Mouse (Mus musculus) adipocyte (in vitro differentiated cells): ENCODE measurements around the gene Gpn3.
"Not testable (repeated sequence)": the region's sequence is repeated elsewhere in the genome, so short reads cannot be mapped to it uniquely, and the experiment has no call there.

Experiments
- DNase-seq: peaks from one replicate; pipeline ENCODE4 v3.0.0-alpha.2; 2016; ENCODE audit warnings: low spot score

The Gpn3 gene

GRCm38 (mm10) chr5:122390671-122391070 is 19.0 kb downstream of the Gpn3 start:
- no peak for DNase-seq

GRCm38 (mm10) chr5:122391178-122391785 is 19.6 kb downstream of the Gpn3 start:
- no peak for DNase-seq

DNA sequence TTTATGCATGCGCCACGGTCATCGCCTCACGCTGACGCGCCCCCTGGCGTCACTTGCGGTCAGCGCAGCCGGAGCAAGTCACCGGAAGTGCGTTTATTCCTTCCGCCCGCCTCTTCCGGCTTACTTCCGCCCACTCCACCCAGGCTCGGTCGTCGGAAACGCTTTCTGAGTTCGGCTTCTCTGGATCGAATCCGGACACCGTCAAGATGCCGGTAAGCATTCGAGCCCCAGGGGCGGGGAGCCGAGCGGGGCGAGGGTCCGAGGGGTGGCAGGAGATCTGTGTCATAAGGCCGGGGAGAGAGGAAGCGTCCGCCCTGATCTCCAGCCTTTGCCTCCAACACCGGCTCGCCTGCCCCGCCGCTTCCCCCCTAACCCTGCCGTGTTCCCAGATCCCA is 20.1 kb downstream of the Gpn3 start, which contains the start of gene Arpc3:
Arpc3 (plus strand) TSS at position 93 of the 395 bp plus-strand sequence.
- peak; percentile 89 for DNase-seq

- no peak for DNase-seq
These were observed 20.7 kb downstream of the Gpn3 start for GRCm38 (mm10) chr5:122392227-122393004.

GRCm38 (mm10) chr5:122393887-122394286 is 22.2 kb downstream of the Gpn3 start:
- DNase-seq: peak; percentile 70

DNA sequence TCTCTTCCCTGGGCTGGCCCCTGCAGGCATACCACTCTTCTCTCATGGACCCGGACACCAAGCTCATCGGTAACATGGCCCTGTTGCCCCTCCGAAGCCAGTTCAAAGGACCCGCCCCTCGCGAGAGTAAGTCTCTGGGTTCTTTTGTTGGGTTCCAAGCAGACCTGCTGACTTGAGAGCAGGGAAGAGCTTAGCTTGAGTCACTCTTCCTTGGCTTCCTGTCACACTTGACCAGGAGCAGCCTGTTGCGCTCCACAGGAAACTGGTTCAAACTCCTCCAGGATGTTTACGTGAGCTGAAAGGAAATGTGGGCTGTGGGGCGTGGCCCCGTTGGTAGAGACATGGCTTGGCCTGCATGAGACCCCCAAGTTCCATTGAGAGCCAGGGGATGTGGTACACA is 25.1 kb downstream of the Gpn3 start:
- no peak for DNase-seq

DNA sequence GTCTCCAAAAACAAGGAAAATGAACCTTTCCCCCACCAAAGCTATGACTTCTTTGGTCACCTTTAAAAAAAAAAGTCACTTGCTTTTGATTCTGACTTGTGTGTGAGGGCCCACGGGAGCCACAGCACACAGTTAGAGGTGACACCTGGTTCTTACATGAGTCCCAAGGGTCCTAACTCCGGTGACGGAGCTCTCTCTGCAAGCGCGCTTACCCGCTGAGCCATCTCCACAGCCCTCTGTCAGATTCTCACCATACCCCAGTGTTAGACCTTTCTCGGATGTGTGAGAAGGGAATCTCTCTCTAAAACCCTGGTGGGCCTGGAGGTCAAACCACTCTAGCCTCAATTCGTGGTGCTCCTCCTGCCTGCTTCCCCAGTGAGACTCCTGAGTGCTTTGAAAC is 25.8 kb downstream of the Gpn3 start:
- no peak for DNase-seq

DNA sequence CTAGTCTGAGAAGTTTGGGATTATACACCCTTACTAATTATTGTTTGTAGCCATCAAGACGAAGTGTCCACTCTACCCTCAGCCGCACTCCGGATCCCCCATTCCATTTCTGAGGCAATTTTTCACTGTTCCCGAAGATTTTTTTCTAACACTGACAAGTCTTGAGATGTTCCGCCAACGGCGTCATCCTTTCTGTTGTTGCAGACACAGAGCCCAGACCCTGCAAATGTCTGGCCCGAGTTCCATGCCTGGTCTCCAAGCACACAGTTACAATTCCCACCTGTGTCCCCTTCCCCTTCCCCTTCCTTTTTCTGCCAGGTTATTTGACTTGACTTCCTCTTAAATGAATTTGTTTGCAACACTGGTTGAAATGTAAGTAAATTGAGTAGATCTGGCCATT is 28.2 kb downstream of the Gpn3 start:
- no peak for DNase-seq

DNA sequence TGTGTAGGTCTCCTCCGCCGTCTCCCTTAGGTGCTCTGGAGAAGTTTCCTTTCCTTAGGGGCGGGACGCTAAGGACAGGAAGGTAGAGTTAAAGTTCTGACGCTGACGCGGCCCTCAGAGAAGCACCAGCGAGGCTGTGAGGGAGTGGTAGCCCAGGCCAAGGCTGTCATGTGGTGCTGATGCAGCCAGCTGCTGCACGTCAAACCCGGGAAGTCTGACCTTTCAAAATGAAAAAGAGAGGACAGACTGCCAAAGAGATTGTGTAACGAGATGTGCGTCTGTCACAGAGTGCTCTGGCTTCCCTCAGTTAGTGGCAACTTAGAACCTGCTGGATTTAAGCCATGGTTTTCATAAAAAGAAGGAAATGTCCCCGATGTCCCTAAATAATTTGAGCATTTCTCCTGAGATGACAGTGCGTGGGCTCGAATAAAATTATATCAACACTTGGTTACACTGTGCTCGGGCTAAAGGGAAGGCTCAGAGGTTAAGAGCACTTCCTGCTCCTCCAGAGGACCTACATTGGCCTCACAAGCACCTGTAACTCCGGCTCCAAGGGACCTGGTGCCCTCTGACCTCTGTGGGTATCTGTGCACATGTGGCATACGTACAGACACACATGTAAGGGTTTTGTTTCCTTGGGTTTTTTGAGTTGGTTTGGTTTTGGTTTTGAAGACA is 29.1 kb downstream of the Gpn3 start:
- DNase-seq: peak; percentile 79

DNA sequence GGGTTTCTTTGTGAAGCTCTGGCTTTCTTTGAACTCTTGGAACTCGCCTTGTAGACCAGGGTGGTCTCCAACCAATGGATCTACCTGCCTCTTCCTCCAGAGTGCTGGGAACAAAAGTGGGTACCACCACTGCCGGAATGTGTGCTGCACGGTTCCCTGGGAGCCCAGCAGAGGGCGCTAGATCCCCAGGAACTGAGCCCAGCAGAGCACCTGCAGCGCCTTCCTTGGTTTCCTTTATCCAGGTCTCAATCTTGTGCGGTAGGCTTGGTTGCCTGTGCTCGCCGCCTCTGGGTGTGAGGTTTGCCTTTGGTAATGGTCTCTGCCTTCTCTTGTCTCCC is 29.6 kb downstream of the Gpn3 start:
- DNase-seq: peak; percentile 47

- DNase-seq: no peak
These were observed 30.5 kb downstream of the Gpn3 start for GRCm38 (mm10) chr5:122402160-122402559.

GRCm38 (mm10) chr5:122402772-122403171 is 31.1 kb downstream of the Gpn3 start:
- peak; percentile 21 for DNase-seq

DNA sequence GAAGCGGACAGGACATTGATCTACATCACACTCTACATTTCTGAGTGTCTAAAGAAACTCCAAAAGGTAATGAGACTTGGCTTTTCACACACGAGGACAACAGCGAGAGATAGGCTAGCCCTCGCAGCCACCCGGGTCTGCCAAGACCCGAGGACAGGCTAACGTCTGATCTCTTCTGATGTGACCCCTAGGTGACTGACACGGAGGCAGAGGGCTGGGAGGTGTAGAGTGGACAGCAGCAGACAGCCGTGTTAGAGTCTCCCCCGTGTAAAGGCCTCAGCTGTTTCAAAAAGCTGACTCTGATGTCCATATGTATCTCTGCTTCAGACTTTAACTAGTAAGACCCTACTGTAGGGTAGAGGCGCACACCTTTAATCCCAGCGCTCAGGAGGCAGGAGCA is 31.7 kb downstream of the Gpn3 start:
- DNase-seq: no peak

- DNase-seq: no peak
These were observed 33.9 kb downstream of the Gpn3 start for GRCm38 (mm10) chr5:122405537-122405936.

GRCm38 (mm10) chr5:122409692-122410645 is 38.3 kb downstream of the Gpn3 start:
- no peak for DNase-seq

- no peak for DNase-seq
These were observed 40.2 kb downstream of the Gpn3 start for GRCm38 (mm10) chr5:122411892-122412291.

- DNase-seq: no peak
These were observed 41.1 kb downstream of the Gpn3 start for GRCm38 (mm10) chr5:122412826-122413225.

DNA sequence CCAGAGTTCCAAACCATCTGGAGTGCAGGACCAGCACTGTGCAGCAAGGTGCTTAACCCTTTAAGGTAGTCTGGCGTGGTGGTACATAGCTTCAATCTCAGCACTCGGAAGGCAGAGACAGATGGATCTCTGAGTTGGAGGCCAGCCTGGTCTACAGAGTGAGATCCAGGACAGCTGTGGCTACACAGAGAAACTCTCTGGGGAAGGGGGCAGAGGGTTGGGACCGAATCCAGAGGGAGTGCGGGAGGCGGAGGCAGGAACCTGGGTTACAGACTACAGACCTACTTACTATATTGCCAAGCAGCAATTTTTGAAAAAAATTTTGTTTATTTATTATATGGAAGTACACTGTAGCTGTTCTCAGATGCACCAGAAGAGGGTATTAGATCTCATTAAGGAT is 42.7 kb downstream of the Gpn3 start:
- DNase-seq: no peak

DNA sequence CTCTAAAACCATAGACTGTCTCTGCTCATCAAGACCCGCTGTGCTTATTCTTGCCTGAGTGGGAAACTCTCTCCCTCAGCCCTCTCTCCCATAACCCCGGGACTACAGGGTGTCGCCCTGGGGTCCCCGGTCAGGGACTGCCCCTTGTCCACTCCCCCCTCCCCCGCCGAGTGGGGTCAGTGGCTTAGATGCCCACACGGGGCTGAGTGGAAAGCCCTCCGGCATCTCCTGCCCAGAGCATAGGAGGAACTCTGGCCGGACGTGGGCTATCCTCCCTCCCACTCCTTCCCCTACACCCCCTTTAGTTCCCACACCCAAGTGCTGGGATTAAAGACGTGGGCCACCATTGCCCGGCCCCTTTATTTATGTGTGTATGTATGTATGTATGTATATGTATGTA is 43.8 kb downstream of the Gpn3 start:
- DNase-seq: no peak

DNA sequence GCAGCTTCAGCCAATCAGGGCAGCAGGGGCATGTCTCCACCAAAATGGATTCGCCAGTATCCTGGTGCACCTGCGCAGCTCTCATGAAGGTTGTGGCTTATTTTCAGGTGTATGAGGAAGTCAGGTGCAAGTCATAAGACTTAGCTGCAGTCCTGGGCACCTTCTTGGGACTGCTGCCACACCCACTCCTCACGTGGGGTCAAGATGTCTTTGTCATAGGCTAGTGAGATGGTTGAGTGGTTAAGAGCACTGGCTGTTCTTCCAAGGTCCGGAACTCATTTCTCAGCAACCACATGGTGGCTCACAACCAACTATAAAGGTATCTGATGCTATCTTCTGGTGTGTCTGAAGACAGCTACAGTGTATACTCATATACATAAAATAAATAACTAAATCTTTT is 49.0 kb downstream of the Gpn3 start:
- DNase-seq: not testable (repeated sequence)

DNA sequence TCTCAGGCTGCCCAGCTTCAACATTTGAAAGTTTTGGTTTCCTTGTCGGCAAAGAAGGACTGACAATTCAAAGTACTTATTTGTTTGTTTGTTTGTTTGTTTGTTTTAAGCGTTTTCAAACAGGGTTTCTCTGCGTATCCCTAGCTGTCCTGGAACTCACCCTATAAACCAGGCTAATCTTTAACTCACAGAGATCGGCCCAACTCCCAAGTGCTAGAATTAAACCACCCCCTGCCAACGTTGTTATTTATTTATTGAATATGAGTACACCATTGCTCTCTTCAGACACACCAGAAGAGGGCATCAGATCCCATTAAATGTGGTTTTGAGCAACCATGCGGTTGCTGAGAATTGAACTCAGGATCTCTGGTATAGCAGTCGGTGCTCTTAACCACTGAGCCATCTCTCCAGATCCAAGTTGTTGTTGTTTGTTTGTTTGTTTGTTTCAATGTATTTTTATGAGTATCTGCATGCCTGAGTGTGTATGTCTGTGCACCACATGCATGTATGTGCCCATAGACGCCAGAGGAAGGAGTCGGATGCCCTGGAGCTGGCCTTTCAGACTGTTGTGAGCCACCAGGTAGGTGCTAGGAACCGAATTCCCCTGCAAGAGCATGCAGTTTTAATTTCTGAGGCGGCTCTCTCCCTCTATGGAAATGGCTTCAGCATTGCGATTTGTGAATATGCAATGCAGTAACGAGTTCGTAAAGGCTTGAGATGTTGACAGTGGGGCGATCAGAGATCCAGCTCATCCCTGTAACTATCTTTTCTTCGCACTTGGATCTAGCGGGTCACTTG is 49.8 kb downstream of the Gpn3 start, which contains the start of gene Anapc7:
Anapc7 (plus strand) TSS at position 423 of the 798 bp plus-strand sequence.
- DNase-seq: peak; percentile 23
